Mouse (Mus musculus) spleen, postnatal 14 days (tissue): ENCODE measurements around the gene Fam184a.
"Not testable (repeated sequence)": the region's sequence is repeated elsewhere in the genome, so short reads cannot be mapped to it uniquely, and the experiment has no call there.

Experiments used
- DNase-seq, 2 experiments: peaks; one replicate each; pipeline ENCODE4 v3.0.0; 2021 to 2022; ENCODE audit warnings: low spot score in 2 of 2

Fam184a gene

DNA sequence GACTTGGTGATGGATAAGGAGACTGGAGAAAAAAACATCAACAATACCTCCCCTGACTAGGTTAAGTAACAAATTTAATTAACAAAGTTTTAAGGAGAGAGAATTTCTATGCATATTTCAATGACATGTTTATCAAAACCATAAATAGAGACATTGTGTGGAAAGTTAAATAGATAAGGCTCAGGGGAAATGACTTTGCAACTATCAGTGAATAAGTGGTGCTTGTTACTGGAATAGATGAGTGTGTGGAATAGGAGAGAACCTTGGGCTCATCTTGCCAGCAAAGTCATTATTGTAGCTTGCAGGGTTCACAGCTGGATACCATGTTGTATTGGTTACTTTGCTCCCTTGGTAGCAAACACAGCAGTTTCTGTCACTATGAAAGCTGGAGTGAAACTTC lies 59.7 kb downstream of the Fam184a start:
- DNase-seq = no peak

DNA sequence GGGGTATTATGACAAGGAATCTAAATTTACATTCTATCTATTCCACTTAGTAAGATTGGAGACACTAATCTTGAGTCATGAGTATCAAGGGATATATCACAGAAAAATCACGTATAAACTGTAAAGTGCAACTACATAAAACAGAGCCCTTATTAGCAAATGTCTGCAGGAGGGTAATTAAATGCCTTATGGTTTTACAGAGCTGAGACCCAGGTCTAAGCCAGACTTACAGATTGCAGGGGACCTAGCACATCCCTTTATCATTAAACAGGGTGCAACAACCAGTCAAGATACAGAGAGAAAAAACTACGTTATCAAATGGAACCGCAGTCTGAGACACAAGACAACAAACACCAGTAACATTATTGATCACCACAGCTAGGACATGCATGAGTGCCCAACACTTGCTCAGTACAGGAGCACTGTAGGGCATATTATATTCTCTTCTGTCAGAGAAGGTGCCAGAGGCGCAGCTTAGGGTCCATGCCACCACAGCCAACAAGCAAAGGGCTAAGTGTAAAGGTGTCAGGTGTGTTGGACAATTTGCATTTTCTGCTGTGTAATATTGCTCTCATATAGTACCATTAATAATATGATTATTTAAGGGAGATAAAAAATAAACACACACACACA lies 61.9 kb downstream of the Fam184a start:
- no peak for DNase-seq

DNA sequence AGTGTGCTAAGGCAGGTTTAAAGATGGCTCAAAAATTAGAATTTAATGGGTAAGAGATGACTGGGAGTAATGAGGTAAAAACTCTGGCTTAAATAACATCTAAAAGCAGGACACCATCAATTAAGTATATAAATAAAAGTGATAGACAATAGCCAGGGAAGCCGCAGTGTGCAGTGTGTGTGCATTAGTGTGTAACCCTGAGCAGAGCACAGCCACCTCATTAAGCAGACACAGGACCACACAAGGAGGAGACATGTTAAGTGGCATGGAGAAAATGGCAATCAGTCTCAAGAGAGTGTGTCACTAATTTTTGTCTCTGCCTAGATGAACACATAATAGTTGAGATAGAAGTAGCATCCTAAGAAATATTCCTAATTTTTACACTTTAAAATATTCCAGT lies 62.4 kb downstream of the Fam184a start:
- DNase-seq = no peak

DNA sequence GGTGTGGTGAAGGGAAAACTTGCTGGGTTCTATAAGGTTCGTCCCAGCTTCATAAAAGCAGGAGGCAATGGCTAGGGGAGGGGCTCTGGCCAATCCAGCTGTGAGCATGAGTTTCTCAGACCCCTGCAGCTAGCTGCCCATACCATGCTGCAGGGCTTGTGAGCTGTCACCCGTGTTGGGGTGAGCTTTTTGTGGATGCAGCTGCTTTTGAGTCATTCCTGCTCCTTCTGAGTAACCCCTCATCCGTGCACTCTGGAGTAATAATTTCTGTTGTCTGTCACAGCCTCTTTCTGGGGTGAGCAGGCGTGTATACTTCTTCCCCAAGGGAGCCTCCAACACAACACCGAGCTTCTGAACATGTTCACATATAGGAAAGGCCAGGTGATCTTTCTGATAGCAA lies 63.0 kb downstream of the Fam184a start:
- no peak for DNase-seq

DNA sequence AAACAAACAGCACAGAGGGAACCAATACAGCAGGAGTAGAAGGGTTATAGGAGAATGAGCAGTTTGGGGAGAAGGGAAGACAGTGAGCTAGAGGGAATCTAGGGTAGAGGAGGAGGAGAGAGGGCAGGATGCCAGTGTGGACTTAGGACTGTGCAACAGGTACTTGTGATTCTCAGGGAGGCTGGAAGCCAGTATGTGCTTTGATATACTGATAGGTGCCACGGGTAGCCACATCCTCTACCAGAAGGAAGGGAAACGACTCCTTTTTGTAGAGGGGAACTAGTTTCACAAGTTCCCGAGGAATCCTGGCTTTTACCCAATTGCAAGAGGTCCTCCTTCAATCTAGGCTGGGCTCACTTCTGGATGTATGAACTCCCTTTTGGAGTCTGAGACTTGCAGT lies 65.1 kb downstream of the Fam184a start:
- no peak for DNase-seq

DNA sequence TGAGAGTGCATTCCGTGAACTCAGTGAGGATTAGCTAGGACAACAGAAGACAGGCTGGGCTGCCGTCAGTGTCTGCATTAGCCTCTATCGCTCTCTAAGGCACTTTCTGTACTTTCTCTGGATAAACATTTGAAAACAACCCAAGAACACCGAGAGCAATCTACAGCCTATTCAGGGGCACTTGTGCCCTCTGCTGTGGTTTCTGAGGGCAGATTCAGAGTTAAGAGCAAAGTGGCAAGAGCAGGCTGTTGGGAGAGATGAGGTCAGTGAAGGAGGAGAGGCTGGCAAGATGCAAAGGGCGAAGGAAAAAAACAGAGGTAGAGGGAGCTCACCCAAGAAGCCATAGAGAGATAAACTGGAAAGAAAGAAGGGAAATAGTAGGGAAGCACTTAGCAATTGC lies 67.7 kb downstream of the Fam184a start:
- no peak for DNase-seq

DNA sequence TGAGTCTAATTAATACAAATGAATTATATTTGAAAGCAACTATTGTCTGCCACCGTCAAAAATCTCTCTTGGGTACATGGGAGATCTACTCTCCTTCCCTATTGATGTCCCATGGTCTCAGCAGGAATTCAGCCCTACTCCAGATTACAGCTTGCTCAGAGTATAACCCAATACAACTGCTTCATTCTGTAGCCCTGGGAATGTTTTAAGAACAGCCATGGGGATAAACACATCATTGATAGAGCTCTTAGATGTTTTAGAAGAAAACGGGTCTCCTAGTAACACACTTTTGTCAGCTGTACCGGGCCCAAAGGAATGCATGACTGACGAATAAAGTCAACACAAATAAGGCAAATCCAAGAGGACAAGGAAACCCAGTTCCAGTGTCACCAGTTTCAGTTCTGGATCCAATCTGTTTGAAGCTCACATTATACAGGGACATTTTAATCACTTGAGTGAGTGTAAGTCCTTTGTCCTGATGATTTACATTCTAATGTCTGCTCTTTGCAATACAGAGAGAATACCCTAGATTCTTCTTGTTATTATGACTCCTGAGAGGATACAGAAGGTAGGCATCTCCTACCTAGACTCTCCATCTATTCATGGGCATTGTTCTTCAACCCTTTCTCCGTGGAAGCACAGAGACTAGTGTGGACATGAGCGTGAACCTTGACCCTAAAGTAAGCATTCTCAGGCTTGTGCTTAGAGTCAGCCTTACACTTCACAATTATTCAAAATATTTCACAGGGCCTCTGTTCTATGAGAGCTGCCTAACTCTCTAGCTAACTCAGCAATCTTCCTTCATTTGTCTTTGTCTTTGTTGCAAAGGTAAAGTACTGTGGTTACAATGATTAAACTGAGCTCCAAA lies 71.0 kb downstream of the Fam184a start:
- no peak for DNase-seq

DNA sequence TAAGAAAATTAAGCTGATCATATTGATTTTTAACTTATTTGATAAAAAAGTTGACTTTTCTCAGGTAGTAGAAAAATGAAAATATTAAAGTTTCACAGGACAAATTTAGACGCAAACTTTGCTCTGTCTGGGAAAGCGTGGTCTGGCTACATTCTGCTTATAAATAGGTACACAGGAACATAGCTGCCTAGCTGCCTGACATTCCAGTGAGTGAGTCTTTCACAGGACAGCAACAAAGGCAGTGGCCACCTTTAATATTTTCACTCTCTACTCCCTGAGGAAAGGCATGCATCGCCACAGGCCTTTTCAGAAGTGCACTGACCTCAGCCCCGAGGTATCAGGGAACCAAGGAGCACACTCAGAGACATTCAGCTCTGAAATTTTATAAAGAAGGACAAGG lies 89.1 kb downstream of the Fam184a start:
- DNase-seq = no peak

DNA sequence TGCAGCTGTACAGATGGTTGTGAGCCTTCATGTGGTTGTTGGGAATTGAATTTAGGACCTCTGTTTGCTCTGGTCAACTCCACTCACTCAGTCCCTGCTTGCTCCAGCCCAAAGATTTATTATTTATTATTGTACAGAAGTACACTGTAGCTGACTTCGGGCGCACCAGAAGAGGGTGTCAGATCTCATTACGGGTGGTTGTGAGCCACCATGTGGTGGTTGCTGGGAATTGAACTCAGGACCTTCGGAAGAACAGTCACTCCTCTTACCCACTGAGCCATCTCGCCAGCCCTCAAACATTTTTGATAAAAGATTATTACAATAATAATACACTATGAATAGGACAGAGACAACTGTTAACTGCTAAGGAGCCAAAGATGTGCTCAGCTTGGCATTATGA lies 96.7 kb downstream of the Fam184a start:
- not testable (repeated sequence) for DNase-seq

DNA sequence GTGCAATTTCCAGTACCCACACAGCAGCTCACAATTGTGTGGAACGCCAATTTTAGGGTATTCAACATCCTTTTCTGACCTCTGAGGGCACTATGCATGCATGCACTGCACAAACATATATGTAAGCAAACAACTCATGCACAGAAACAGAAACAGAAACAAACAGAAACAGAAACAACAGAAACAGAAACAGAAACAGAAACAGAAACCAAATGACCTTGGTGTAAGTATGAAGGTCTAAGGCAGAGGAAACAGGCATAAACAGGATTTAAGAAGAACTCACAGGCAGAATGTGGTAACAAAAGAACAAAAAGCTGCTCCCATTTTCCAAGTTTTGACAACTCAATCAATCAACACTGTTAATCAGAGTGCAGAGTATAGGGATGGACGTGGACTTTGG lies 100.2 kb downstream of the Fam184a start:
- DNase-seq = no peak

DNA sequence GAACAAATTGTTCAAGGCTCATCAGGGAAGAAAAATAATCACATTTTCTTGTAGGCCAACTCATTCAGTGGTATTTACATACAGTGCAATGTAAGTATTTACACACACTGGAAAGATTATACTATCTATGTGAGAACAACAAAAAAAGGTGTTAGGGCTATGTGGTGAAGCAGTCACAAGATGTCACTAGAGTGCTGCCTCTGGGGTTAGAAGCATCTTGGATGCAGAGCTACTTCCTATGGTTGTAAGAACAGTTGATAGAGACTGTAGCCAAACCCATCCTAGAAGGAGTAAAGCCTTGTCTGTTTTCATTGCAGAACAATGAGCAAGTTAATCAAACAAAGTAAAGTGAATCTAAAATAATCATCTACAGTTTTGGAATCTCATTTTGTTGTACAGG lies 109.4 kb downstream of the Fam184a start:
- no peak for DNase-seq

DNA sequence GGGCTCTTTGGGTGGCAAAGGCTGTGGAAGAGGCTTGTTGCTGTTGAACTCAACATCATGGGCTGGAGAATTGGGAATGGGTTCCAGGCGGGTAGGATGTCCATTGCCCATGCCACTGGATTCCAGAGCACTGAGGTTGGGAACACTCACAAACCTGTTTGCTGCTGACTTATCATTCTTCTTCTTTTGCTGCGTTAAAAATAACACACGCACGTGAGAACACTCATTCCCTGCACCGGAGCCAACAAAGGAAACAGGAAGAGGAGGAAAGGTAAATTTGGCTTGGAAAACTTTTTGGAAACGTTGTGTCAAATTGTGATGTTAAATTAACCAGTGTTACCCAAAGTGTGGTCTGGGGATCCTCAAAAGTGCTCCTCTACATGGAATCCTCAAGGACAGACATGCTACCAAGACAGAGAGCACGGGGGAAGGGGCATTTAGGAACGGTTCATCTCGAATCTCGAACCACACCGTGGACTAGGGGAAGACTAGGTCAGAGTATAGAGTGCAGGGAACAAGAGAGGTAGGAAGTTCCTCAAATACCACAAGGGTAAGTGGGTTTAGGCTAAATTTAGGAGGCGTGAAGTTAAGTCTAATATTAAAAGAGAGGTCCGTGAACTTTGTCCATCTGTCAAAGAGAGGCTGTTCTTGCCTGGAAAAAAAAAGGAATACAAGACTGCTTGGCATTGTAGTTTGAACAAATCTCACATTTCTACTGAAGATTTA lies 115.5 kb downstream of the Fam184a start:
- DNase-seq = no peak

DNA sequence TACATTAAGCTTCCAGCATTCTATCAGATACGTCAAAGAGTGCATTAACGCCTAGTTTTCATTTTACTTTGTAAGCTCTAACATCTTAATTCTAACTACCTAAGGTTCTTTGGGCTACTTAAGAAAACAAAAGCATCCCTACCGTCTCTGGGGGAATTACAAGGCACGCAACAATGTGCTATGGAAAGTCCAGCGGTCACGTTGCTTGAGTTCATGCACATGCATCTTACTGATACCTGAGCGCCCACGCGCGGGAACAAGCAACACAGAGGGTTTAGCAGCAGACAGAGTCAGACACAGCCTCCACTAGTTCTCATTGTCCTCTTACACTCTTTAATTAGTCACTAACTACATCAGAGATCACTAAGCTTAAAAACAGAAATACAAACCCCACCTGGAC lies 116.8 kb downstream of the Fam184a start:
- DNase-seq = no peak

DNA sequence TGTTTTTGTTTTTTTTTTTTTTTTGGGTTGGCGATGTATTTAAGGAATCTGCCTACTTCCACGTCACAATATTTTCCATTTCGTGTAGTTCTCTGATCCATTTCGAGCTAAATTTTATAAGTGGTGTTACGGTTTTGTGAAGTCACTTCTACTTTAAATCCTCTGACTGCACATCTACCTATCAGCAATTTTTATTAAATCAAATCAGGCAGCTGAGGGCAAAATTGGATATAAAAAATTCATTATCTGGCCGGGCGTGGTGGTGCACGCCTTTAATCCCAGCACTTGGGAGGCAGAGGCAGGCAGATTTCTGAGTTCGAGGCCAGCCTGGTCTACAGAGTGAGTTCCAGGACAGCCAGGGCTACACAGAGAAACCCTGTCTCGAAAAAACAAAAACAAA lies 120.6 kb downstream of the Fam184a start, which contains the start of gene Mcm9:
Gene Mcm9 (minus strand): TSS at position 101 of the 400 bp plus-strand sequence.
- not testable (repeated sequence) for DNase-seq

DNA sequence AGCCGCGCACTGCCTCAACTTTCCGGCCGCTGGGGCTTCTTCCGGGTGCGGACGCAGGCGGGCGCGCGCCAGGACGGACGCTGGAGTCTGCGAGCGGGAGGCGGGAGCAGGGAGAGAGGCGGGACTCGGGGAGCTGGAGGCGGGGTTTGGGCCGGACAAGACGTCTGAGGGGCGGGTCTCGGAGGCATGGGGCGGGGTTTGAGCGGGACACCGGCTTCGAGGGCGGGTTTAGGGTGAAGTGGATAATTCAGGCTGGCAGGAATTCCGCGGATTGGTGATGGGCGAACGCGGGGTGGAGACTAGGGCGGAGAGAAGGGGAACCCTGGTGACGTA lies 121.0 kb downstream of the Fam184a start:
- peak; percentile 87 to 88 for DNase-seq

DNA sequence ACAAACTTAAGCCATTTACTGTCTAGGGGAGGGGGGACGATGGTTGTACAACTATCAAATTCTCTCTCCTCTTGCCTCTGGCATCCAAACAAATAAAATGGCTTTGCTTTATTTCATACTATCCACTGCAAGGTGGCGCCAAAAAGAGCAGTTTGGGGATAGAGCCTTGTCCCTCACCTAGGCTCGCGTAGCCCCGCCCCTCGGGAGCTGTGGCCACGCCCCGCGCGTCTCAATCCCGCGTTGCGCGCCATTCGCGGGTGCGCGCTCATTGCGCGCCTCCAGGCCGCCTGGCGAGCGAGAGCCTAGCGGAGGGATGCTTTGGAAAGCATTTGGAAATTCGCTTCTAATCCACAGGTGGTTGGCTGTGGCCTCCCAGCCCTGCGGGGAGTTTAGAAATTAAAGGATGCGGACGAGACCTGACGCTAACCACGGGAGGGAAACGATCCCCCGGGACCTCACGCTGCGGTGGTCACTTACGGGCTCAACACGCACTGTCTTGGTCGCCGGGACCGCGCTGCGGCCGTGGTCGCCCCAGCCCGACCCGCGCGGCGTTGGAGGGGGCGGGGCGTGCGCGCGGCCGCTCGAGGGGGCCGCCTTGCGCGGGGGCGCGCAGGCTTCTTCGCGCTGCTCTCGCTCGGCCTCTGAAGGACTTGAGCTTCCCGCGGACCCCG lies 121.5 kb downstream of the Fam184a start:
- DNase-seq = peak; percentile 88 to 92

DNA sequence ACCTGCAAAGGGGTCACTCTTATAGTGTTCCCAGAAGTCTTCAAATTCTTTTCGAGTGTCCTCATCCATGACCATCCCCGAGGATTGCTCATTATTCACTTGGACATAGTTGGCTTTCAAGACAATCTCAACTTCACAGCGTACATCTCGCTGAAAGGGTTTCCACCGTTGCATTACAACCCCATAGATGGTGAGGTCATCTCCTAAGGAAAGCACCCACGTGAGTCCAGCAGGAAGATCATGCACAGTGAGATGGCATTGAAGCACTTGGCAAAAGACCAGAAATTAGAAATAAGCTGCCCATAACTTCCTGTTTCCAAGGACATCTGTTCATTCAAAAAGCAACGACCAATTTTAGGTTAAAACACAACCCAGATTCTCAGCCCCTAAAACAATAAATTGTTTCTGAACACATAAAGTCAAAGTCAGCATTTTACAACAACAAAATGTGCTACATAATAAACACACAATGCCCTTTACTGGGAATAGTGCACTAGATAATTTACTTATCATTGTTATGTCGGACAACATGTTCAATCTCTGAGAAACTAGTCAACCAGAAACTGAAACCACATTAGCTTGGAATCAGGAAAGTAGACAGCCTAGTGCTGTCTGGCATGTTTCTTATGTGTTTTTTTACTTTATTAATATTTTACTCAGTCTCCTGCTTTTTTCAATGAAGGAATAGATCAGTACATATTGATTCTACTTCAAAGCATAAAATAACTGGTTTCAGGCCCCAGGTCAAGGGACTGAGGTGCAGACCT lies 134.9 kb downstream of the Fam184a start:
- DNase-seq = no peak

DNA sequence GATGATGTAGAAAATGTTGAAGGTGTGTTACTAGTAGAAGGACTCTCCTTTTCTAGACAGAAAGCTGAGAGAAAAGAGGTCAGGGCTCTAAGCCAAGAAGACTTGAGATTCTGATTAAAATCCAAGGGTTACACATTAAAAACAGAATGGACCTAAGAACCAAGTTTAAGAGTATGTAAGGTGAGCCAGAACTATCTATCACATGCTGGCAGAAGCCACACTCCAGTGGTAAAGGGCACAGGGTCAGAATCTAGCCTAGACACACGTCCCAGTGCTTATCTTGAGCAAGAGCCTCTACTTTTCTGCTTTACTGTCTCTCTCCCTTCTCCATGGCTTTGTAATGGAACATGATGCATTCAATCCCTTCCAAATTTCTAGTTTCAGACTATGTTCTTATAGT lies 137.0 kb downstream of the Fam184a start:
- no peak for DNase-seq

DNA sequence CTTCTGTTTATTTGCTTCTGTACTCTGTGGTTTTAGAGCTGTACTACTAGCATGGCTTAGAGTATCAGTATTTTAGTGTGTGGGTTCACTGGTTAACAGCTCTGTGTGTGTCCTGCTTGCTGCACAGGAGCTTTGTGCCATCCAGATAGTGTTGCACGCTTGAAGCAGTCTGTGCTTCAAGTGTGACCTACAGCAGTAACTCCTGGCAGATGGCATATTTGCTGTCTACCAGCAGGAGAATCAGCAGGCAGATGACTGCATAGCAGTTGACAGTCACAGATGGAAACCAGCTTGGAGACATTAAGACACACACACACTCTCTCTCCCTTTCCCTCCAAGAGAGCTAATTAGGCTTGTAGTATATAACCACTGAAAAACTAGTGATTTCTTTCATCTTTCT lies 138.8 kb downstream of the Fam184a start:
- no peak for DNase-seq

DNA sequence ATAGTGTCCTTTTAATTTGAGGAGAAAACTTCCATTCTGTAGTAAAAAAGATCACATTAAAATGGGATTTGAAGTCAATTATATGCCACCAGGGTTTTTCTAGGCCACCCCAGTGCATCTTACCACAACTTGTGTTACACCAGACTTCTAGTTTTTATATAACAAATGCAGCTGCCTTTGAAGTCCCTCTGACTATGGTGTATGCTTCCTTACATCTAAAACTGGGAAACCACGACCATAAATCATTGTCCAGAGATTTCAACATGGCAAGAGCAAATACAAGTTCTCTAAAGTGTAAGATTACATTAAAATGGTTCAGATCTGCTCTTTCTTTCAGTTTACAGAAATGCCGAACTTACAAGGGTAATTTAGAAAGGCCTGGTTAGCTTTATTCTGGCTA lies 142.6 kb downstream of the Fam184a start:
- DNase-seq = no peak

DNA sequence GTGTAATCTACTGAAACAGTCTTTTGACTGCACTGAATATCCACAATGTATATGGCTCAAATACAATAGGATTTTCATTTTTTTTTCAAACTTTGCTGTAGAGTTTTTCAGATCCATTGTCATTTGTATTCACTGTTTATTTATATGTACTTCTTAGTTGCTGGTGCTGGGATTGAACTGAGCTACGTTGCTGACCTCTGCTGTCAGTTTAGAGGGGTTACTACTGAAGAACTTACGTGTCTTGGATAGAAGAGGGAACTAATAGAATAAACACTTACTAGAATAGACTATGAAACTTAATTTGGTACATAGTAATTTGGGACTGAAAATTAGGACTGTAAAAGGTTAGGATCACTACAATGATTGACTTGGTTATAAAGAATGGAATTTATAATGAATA lies 145.6 kb downstream of the Fam184a start:
- no peak for DNase-seq

DNA sequence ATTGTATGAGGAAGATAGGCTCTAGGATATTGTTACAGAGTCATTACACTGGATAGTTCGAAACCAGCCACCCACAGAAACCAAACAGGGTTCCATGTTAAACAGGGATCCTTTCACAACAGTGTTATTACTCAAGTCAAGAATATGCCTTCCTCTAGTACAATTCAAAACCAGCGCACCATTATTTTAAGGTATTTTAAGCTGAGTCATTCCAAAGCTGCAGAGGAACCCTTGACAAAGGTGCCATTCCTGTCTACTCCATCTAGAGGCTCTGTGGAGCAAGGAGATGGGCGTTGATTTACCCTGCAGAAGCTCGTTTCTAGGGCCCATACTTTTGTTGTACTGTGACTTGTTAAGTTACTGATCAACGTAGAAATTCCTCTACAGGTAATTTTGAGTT lies 152.1 kb downstream of the Fam184a start:
- no peak for DNase-seq
